Mouse (Mus musculus): ENCODE data around the gene Cask. TPM values are rescaled to one million over a fixed set of nuclear protein-coding genes. Genes with fewer than 3 reads are reported as not detected.

The Cask gene
- polyA plus RNA-seq, 1 experiment from 2014 or later = 7.7 TPM

- Histone ChIP-seq H3K9me3 (replicated peaks; ENCODE audit: control insufficient read depth, low read length) (no peaks in the 10 kb centered on the region), H3K36me3 (ENCODE audit: control insufficient read depth, insufficient read depth, low read length) (no peaks in the 10 kb centered on the region), H3K9ac (ENCODE audit: low read depth, low read length) (no peak overlapping the region), H3K4me2 (no peak overlapping the region), H3K27ac (ENCODE audit: low read depth, low read length) (no peak overlapping the region), H3K4me3 (ENCODE audit: low read depth, low read length) (no peak overlapping the region), H3K4me1 (ENCODE audit: control insufficient read depth, insufficient read depth, low read length) (no peaks in the 10 kb centered on the region), H3K27me3 (ENCODE audit: control insufficient read depth, insufficient read depth, low read length) (peaks cover 7% of the 10 kb centered on the region)
- no peak for ATAC-seq (replicated peaks; ENCODE audit: insufficient number of reproducible peaks, low FRiP score, low TSS enrichment)
- WGBS (ENCODE audit: insufficient replicate concordance) = 45% methylated on average over 2 of the region's 2 CpGs
These were observed 338.0 kb downstream of the Cask start for GRCm38 (mm10) chrX:13513127-13513526.

- no peak for ATAC-seq (replicated peaks; ENCODE audit: insufficient number of reproducible peaks, low FRiP score, low TSS enrichment)
- 42% methylated on average over 2 of the region's 2 CpGs for WGBS (ENCODE audit: insufficient replicate concordance)
- Histone ChIP-seq H3K9ac (ENCODE audit: low read depth, low read length) (no peak overlapping the region), H3K36me3 (ENCODE audit: control insufficient read depth, insufficient read depth, low read length) (no peaks in the 10 kb centered on the region), H3K4me3 (ENCODE audit: low read depth, low read length) (no peak overlapping the region), H3K9me3 (replicated peaks; ENCODE audit: control insufficient read depth, low read length) (no peaks in the 10 kb centered on the region), H3K27ac (ENCODE audit: low read depth, low read length) (no peak overlapping the region), H3K4me1 (ENCODE audit: control insufficient read depth, insufficient read depth, low read length) (no peaks in the 10 kb centered on the region), H3K4me2 (no peak overlapping the region), H3K27me3 (ENCODE audit: control insufficient read depth, insufficient read depth, low read length) (no peaks in the 10 kb centered on the region)
These were observed 344.8 kb downstream of the Cask start for GRCm38 (mm10) chrX:13506376-13506775.

GRCm38 (mm10) chrX:13504389-13504788 lies 346.8 kb downstream of the Cask start:
- Histone ChIP-seq H3K4me2 (no peak overlapping the region), H3K4me1 (ENCODE audit: control insufficient read depth, insufficient read depth, low read length) (no peaks in the 10 kb centered on the region), H3K9ac (ENCODE audit: low read depth, low read length) (no peak overlapping the region), H3K9me3 (replicated peaks; ENCODE audit: control insufficient read depth, low read length) (no peaks in the 10 kb centered on the region), H3K4me3 (ENCODE audit: low read depth, low read length) (no peak overlapping the region), H3K27ac (ENCODE audit: low read depth, low read length) (no peak overlapping the region), H3K36me3 (ENCODE audit: control insufficient read depth, insufficient read depth, low read length) (no peaks in the 10 kb centered on the region), H3K27me3 (ENCODE audit: control insufficient read depth, insufficient read depth, low read length) (no peaks in the 10 kb centered on the region)
- ATAC-seq (replicated peaks; ENCODE audit: insufficient number of reproducible peaks, low FRiP score, low TSS enrichment) = no peak
- WGBS (ENCODE audit: insufficient replicate concordance) = 78% methylated on average over 7 of the region's 7 CpGs

GRCm38 (mm10) chrX:13502862-13503375 lies 348.2 kb downstream of the Cask start:
- Histone ChIP-seq H3K4me3 (ENCODE audit: low read depth, low read length) (no peak overlapping the region), H3K27ac (ENCODE audit: low read depth, low read length) (no peak overlapping the region), H3K9ac (ENCODE audit: low read depth, low read length) (no peak overlapping the region), H3K27me3 (ENCODE audit: control insufficient read depth, insufficient read depth, low read length) (no peaks in the 10 kb centered on the region), H3K36me3 (ENCODE audit: control insufficient read depth, insufficient read depth, low read length) (no peaks in the 10 kb centered on the region), H3K4me1 (ENCODE audit: control insufficient read depth, insufficient read depth, low read length) (no peaks in the 10 kb centered on the region), H3K9me3 (replicated peaks; ENCODE audit: control insufficient read depth, low read length) (no peaks in the 10 kb centered on the region), H3K4me2 (no peak overlapping the region)
- WGBS (ENCODE audit: insufficient replicate concordance) = 53% methylated on average over 7 of the region's 7 CpGs
- no peak for ATAC-seq (replicated peaks; ENCODE audit: insufficient number of reproducible peaks, low FRiP score, low TSS enrichment)

- Histone ChIP-seq H3K9ac (ENCODE audit: low read depth, low read length) (no peak overlapping the region), H3K27ac (ENCODE audit: low read depth, low read length) (no peak overlapping the region), H3K36me3 (ENCODE audit: control insufficient read depth, insufficient read depth, low read length) (no peaks in the 10 kb centered on the region), H3K27me3 (ENCODE audit: control insufficient read depth, insufficient read depth, low read length) (peaks cover 3% of the 10 kb centered on the region; the same call in 1 of the 2 replicates), H3K4me1 (ENCODE audit: control insufficient read depth, insufficient read depth, low read length) (no peaks in the 10 kb centered on the region), H3K4me3 (ENCODE audit: low read depth, low read length) (no peak overlapping the region), H3K9me3 (replicated peaks; ENCODE audit: control insufficient read depth, low read length) (no peaks in the 10 kb centered on the region), H3K4me2 (no peak overlapping the region)
- 78% methylated on average over 4 of the region's 4 CpGs for WGBS (ENCODE audit: insufficient replicate concordance)
- no peak for ATAC-seq (replicated peaks; ENCODE audit: insufficient number of reproducible peaks, low FRiP score, low TSS enrichment)
These were observed 350.9 kb downstream of the Cask start for GRCm38 (mm10) chrX:13500284-13500683.

GRCm38 (mm10) chrX:13494892-13495703 lies 356.1 kb downstream of the Cask start:
- no peak overlapping the region for H3K4me3 ChIP-seq (ENCODE audit: low read depth, low read length)
- 67% methylated on average over 8 of the region's 8 CpGs for WGBS (ENCODE audit: insufficient replicate concordance)
- ATAC-seq (replicated peaks; ENCODE audit: insufficient number of reproducible peaks, low FRiP score, low TSS enrichment) = no peak
- no peak overlapping the region for H3K27ac ChIP-seq (ENCODE audit: low read depth, low read length)
- no peaks in the 10 kb centered on the region for H3K9me3 ChIP-seq (replicated peaks; ENCODE audit: control insufficient read depth, low read length)
- H3K4me1 ChIP-seq (ENCODE audit: control insufficient read depth, insufficient read depth, low read length) = no peaks in the 10 kb centered on the region
- no peak overlapping the region for H3K4me2 ChIP-seq
- H3K36me3 ChIP-seq (ENCODE audit: control insufficient read depth, insufficient read depth, low read length) = no peaks in the 10 kb centered on the region
- no peak overlapping the region for H3K9ac ChIP-seq (ENCODE audit: low read depth, low read length)
- peaks cover 10% of the 10 kb centered on the region for H3K27me3 ChIP-seq (ENCODE audit: control insufficient read depth, insufficient read depth, low read length)

GRCm38 (mm10) chrX:13492922-13493321 lies 358.2 kb downstream of the Cask start:
- Histone ChIP-seq H3K4me1 (ENCODE audit: control insufficient read depth, insufficient read depth, low read length) (no peaks in the 10 kb centered on the region), H3K9ac (ENCODE audit: low read depth, low read length) (no peak overlapping the region), H3K27me3 (ENCODE audit: control insufficient read depth, insufficient read depth, low read length) (peaks cover 10% of the 10 kb centered on the region), H3K9me3 (replicated peaks; ENCODE audit: control insufficient read depth, low read length) (no peaks in the 10 kb centered on the region), H3K36me3 (ENCODE audit: control insufficient read depth, insufficient read depth, low read length) (no peaks in the 10 kb centered on the region), H3K27ac (ENCODE audit: low read depth, low read length) (no peak overlapping the region), H3K4me2 (no peak overlapping the region), H3K4me3 (ENCODE audit: low read depth, low read length) (no peak overlapping the region)
- ATAC-seq (replicated peaks; ENCODE audit: insufficient number of reproducible peaks, low FRiP score, low TSS enrichment) = no peak

GRCm38 (mm10) chrX:13490941-13491340 lies 360.2 kb downstream of the Cask start:
- Histone ChIP-seq H3K4me1 (ENCODE audit: control insufficient read depth, insufficient read depth, low read length) (no peaks in the 10 kb centered on the region), H3K9ac (ENCODE audit: low read depth, low read length) (no peak overlapping the region), H3K36me3 (ENCODE audit: control insufficient read depth, insufficient read depth, low read length) (no peaks in the 10 kb centered on the region), H3K4me3 (ENCODE audit: low read depth, low read length) (no peak overlapping the region), H3K27ac (ENCODE audit: low read depth, low read length) (no peak overlapping the region), H3K4me2 (no peak overlapping the region), H3K27me3 (ENCODE audit: control insufficient read depth, insufficient read depth, low read length) (peaks cover 19% of the 10 kb centered on the region), H3K9me3 (replicated peaks; ENCODE audit: control insufficient read depth, low read length) (peaks cover 3% of the 10 kb centered on the region)
- 67% methylated on average over 3 of the region's 3 CpGs for WGBS (ENCODE audit: insufficient replicate concordance)
- ATAC-seq (replicated peaks; ENCODE audit: insufficient number of reproducible peaks, low FRiP score, low TSS enrichment) = no peak

GRCm38 (mm10) chrX:13489761-13490160 lies 361.4 kb downstream of the Cask start:
- H3K9me3 ChIP-seq (replicated peaks; ENCODE audit: control insufficient read depth, low read length) = peaks cover 3% of the 10 kb centered on the region
- ATAC-seq (replicated peaks; ENCODE audit: insufficient number of reproducible peaks, low FRiP score, low TSS enrichment) = no peak
- no peak overlapping the region for H3K4me2 ChIP-seq
- H3K27ac ChIP-seq (ENCODE audit: low read depth, low read length) = no peak overlapping the region
- no peak overlapping the region for H3K4me3 ChIP-seq (ENCODE audit: low read depth, low read length)
- H3K36me3 ChIP-seq (ENCODE audit: control insufficient read depth, insufficient read depth, low read length) = no peaks in the 10 kb centered on the region
- no peak overlapping the region for H3K9ac ChIP-seq (ENCODE audit: low read depth, low read length)
- WGBS (ENCODE audit: insufficient replicate concordance) = 58% methylated on average over 1 of the region's 1 CpGs
- no peaks in the 10 kb centered on the region for H3K4me1 ChIP-seq (ENCODE audit: control insufficient read depth, insufficient read depth, low read length)
- peaks cover 21% of the 10 kb centered on the region for H3K27me3 ChIP-seq (ENCODE audit: control insufficient read depth, insufficient read depth, low read length)
